Mouse (Mus musculus) forebrain, embryonic 11.5 days (tissue): ENCODE results near the gene Grasp. TPM values are rescaled to one million over a fixed set of nuclear protein-coding genes. Genes with fewer than 3 reads are reported as not detected.
A peak's percentile ranks its signal among the peaks of the same experiment; 100 is the strongest.

Source experiments
- ATAC-seq: fragments of 200-750 bp; cut with Nextera tagmentation; replicated peaks from 2 replicates; pipeline ENCODE4 v1.8.0; 2017; ENCODE audit warnings: moderate TSS enrichment; ENCODE audit not compliant: low FRiP score
- DNase-seq: peaks from one replicate; pipeline ENCODE4 v3.0.0-alpha.2; 2017; ENCODE audit warnings: low spot score
- H3K27ac ChIP-seq: fragments of 300-500 bp; sonication (generic); 2 replicates; pipeline ENCODE4 v1.5.1; 2014; ENCODE audit warnings: low read depth, low read length
- H3K27me3 ChIP-seq: fragments of 300-500 bp; sonication (generic); 2 replicates; pipeline ENCODE4 v1.6.1; 2014; ENCODE audit warnings: mild to moderate bottlenecking, low read length, mixed read lengths; ENCODE audit not compliant: control insufficient read depth, insufficient read depth
- H3K36me3 ChIP-seq: fragments of 300-500 bp; sonication (generic); 2 replicates; pipeline ENCODE4 v1.6.1; 2014; ENCODE audit warnings: mild to moderate bottlenecking, low read length, moderate library complexity, mixed read lengths; ENCODE audit not compliant: control insufficient read depth, insufficient read depth
- H3K4me1 ChIP-seq: fragments of 300-500 bp; sonication (generic); replicated peaks from 2 replicates; pipeline ENCODE4 v1.6.1; 2014; ENCODE audit warnings: low read length, mixed read lengths; ENCODE audit not compliant: control insufficient read depth, insufficient read depth
- H3K4me2 ChIP-seq: fragments of 300-500 bp; sonication (generic); 2 replicates; pipeline ENCODE4 v1.6.1; 2014; ENCODE audit warnings: low read depth, mild to moderate bottlenecking, low read length, moderate library complexity, mixed read lengths; ENCODE audit not compliant: severe bottlenecking
- H3K4me3 ChIP-seq: fragments of 300-500 bp; sonication (generic); 2 replicates; pipeline ENCODE4 v1.5.1; 2014; ENCODE audit warnings: low read depth, low read length
- H3K9ac ChIP-seq: fragments of 300-500 bp; sonication (generic); 2 replicates; pipeline ENCODE4 v1.6.1; 2014; ENCODE audit warnings: low read length
- H3K9me3 ChIP-seq: fragments of 300-500 bp; sonication (generic); 2 replicates; pipeline ENCODE4 v1.6.1; 2016; ENCODE audit warnings: low read length, mixed read lengths; ENCODE audit not compliant: control insufficient read depth
- WGBS: fragments of 180-500 bp; shearing (Covaris S2); extraction: QIAGEN DNeasy Blood & Tissue Kit; methylation state at CpG from one replicate; pipeline ENCODE4 v1.1.7; 2014; 5-methylcytosine and 5-hydroxymethylcytosine counted together
- polyA plus RNA-seq: library from polyadenylated mRNA; unstranded; fragments of >200 nt; fragmentation: Nextera tagmentation; extraction: Ambion mirVana; gene quantifications from 2 replicates; pipeline ENCODE4 v1.2.1, GENCODE M21; 2014

Grasp gene
- polyA plus RNA-seq, result 4.6 and 5.6 TPM in 2 replicates

- Histone ChIP-seq H3K4me1 (peaks cover 33% of the 10 kb centered on the region; the same call in 1 of the 2 replicates), H3K4me2 (peak within 1 kb of the TSS; percentile 97), H3K36me3 (no peaks in the 10 kb centered on the region), H3K27me3 (peaks cover 7% of the 10 kb centered on the region), H3K4me3 (peak within 1 kb of the TSS; percentile 77), H3K9me3 (no peaks in the 10 kb centered on the region), H3K9ac (peak within 1 kb of the TSS; percentile 82), H3K27ac (0 out of 2 replicates have a peak within 1 kb of the TSS, but pooled peaks have one; percentile 12)
- peak; percentile 77 for ATAC-seq
- DNase-seq, result peak; percentile 92
- WGBS, result under 1% methylated on average over 76 of the region's 77 CpGs
Measured at GRCm38 (mm10) chr15:101224006-101224906, at the start of gene Grasp. TSS of gene Grasp (plus strand) at chr15:101224188.

- WGBS, result under 1% methylated on average over 39 of the region's 46 CpGs
- no peaks in the 10 kb centered on the region for H3K27me3 ChIP-seq
- peak overlapping the region; percentile 51 for H3K27ac ChIP-seq
- peak overlapping the region; percentile 92 for H3K4me2 ChIP-seq
- H3K9me3 ChIP-seq, result no peaks in the 10 kb centered on the region
- peak overlapping the region; percentile 85 for H3K9ac ChIP-seq
- H3K4me3 ChIP-seq, result peak overlapping the region; percentile 91
- peaks cover 10% of the 10 kb centered on the region; the same call in 1 of the 2 replicates for H3K4me1 ChIP-seq
- DNase-seq (no peak), ATAC-seq (peak; percentile 68)
- no peaks in the 10 kb centered on the region for H3K36me3 ChIP-seq
Measured at GRCm38 (mm10) chr15:101174294-101175130, 49.5 kb upstream of the Grasp start.

GRCm38 (mm10) chr15:101175131-101175460 lies 48.9 kb upstream of the Grasp start:
- Histone ChIP-seq H3K36me3 (no peaks in the 10 kb centered on the region), H3K4me2 (peak overlapping the region; percentile 92), H3K27me3 (no peaks in the 10 kb centered on the region), H3K27ac (no peak overlapping the region; the same call in 1 of the 2 replicates), H3K4me3 (peak overlapping the region; percentile 91), H3K9ac (peak overlapping the region; percentile 85), H3K9me3 (no peaks in the 10 kb centered on the region), H3K4me1 (peaks cover 12% of the 10 kb centered on the region; the same call in 1 of the 2 replicates)
- ATAC-seq (no peak), DNase-seq (no peak)
- 18% methylated on average over 5 of the region's 5 CpGs for WGBS

- H3K4me2 ChIP-seq, result peak overlapping the region; percentile 92
- no peak for ATAC-seq
- no peaks in the 10 kb centered on the region for H3K36me3 ChIP-seq
- H3K9me3 ChIP-seq, result no peaks in the 10 kb centered on the region
- peak overlapping the region; percentile 91 for H3K4me3 ChIP-seq
- H3K9ac ChIP-seq, result peak overlapping the region; percentile 85
- H3K4me1 ChIP-seq, result peaks cover 12% of the 10 kb centered on the region; the same call in 1 of the 2 replicates
- no peak overlapping the region for H3K27ac ChIP-seq
- DNase-seq, result no peak
- 26% methylated on average over 17 of the region's 17 CpGs for WGBS
- no peaks in the 10 kb centered on the region for H3K27me3 ChIP-seq
Measured at GRCm38 (mm10) chr15:101175613-101176283, 48.2 kb upstream of the Grasp start.

- Histone ChIP-seq H3K36me3 (no peaks in the 10 kb centered on the region), H3K9ac (no peak overlapping the region), H3K9me3 (no peaks in the 10 kb centered on the region), H3K4me2 (peak overlapping the region; percentile 92; the same call in 1 of the 2 replicates), H3K27ac (no peak overlapping the region), H3K27me3 (no peaks in the 10 kb centered on the region), H3K4me3 (no peak overlapping the region; the same call in 1 of the 2 replicates), H3K4me1 (peaks cover 15% of the 10 kb centered on the region; the same call in 1 of the 2 replicates)
- no peak for DNase-seq
- ATAC-seq, result no peak
- WGBS, result 60% methylated on average over 3 of the region's 3 CpGs
Measured at GRCm38 (mm10) chr15:101176284-101176680, 47.7 kb upstream of the Grasp start.

- DNase-seq, result no peak
Measured at GRCm38 (mm10) chr15:101176795-101177691, 46.9 kb upstream of the Grasp start.

GRCm38 (mm10) chr15:101180363-101181105 lies 43.5 kb upstream of the Grasp start:
- 79% methylated on average over 15 of the region's 15 CpGs for WGBS
- H3K27ac ChIP-seq, result no peak overlapping the region
- DNase-seq (no peak), ATAC-seq (no peak)
- H3K9ac ChIP-seq, result no peak overlapping the region
- H3K4me3 ChIP-seq, result no peak overlapping the region
- H3K27me3 ChIP-seq, result no peaks in the 10 kb centered on the region
- peaks cover 2% of the 10 kb centered on the region for H3K36me3 ChIP-seq
- no peaks in the 10 kb centered on the region for H3K9me3 ChIP-seq
- peaks cover 18% of the 10 kb centered on the region; the same call in 1 of the 2 replicates for H3K4me1 ChIP-seq
- H3K4me2 ChIP-seq, result no peak overlapping the region

More at GRCm38 (mm10) chr15:101176795-101177691, 46.9 kb upstream of the Grasp start:
- ATAC-seq, result no peak
- Histone ChIP-seq H3K4me2 (no peak overlapping the region), H3K9me3 (no peaks in the 10 kb centered on the region), H3K27me3 (no peaks in the 10 kb centered on the region), H3K9ac (no peak overlapping the region), H3K4me3 (no peak overlapping the region), H3K4me1 (peaks cover 20% of the 10 kb centered on the region; the same call in 1 of the 2 replicates), H3K36me3 (no peaks in the 10 kb centered on the region), H3K27ac (no peak overlapping the region)
- 78% methylated on average over 8 of the region's 8 CpGs for WGBS
